In the genomic region with DNA sequence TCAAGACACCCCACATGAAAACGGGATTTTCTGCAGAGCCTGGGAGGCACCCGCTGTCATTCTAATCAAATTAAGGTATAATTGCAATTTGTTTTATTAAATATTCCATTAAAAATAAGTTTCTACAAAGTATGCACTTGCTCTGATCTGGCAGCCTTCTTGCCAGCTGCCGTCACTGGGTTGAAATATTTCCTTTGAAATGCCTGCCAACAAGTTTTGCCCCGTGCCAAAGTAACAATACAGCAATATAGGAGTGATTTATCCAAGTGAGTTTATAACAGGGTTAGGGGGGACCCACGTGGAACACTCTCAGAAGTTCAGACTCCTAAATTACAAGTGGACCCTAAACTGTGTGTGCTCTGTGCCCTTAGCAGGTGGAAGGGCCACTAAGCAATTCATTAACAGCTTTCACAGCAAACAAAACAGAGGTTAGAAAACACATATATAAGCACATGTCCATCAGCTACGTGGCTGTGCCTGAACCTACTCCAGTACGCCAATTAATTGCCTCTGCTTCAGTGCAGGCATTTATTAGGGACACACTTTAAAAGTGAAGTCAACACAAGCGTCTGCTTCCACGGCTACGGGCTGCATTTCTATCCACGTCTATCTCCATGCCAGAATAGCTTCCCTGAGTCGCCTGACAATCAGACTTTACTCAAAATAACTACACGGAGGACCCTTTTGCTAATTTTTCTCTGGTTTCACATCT, we compare ENCODE assay signal across 11 mouse cellular contexts.
A peak's percentile ranks its signal among the peaks of the same experiment; 100 is the strongest.
DNase-seq lines count a peak whose midpoint lies in the region; ATAC-seq and TF ChIP-seq lines count a peak whose summit lies in the region.
"Had no signal": no experiment of that assay in that cellular context is flagged by ENCODE, and none has a peak within 500 bp of the region (broad histone marks: within the 10 kb centered on the region; RNA-seq: fewer than 3 reads in every experiment).

No protein-coding gene starts in this region.

- no peak for TF ChIP-seq CTCF in heart, postnatal 0 days (IDR thresholded peaks at IDR 0.05; ENCODE audit: low read depth)
- TF ChIP-seq CTCF in kidney, postnatal 0 days (IDR thresholded peaks at IDR 0.05; ENCODE audit: low read depth) = no peak

- H3K9me3 ChIP-seq in heart, postnatal 0 days (replicated peaks; ENCODE audit: control insufficient read depth, low read length) = no peaks in the 10 kb centered on the region
- no peaks in the 10 kb centered on the region for H3K9me3 ChIP-seq in forebrain, embryonic 10.5 days
- no peaks in the 10 kb centered on the region for H3K9me3 ChIP-seq in kidney, postnatal 0 days (replicated peaks; ENCODE audit: low read length)
- no peaks in the 10 kb centered on the region for H3K9me3 ChIP-seq in neural tube, embryonic 13.5 days
- H3K9me3 ChIP-seq: embryonic facial prominence, embryonic 13.5 days; heart, embryonic 15.5 days; liver, embryonic 13.5 days had no signal

- no peaks in the 10 kb centered on the region for H3K36me3 ChIP-seq in heart, postnatal 0 days (replicated peaks; ENCODE audit: control insufficient read depth, insufficient read depth, low read length)
- H3K36me3 ChIP-seq in forebrain, embryonic 10.5 days (replicated peaks) = no peaks in the 10 kb centered on the region
- H3K36me3 ChIP-seq in kidney, postnatal 0 days (ENCODE audit: insufficient read depth, low read length) = no peaks in the 10 kb centered on the region
- no peaks in the 10 kb centered on the region for H3K36me3 ChIP-seq in neural tube, embryonic 13.5 days
- H3K36me3 ChIP-seq: embryonic facial prominence, embryonic 13.5 days; heart, embryonic 15.5 days; liver, embryonic 13.5 days had no signal

- H3K4me1 ChIP-seq in heart, postnatal 0 days (ENCODE audit: control insufficient read depth, insufficient read depth) = peaks cover 6% of the 10 kb centered on the region
- H3K4me1 ChIP-seq in forebrain, embryonic 10.5 days = peaks cover 16% of the 10 kb centered on the region
- no peaks in the 10 kb centered on the region for H3K4me1 ChIP-seq in kidney, postnatal 0 days (replicated peaks; ENCODE audit: insufficient read depth, low read length)
- H3K4me1 ChIP-seq in neural tube, embryonic 13.5 days (replicated peaks) = peaks cover 19% of the 10 kb centered on the region
- H3K4me1 ChIP-seq: liver, embryonic 13.5 days had no signal

- H3K4me2 ChIP-seq in heart, postnatal 0 days (ENCODE audit: low read depth, low read length) = peak overlapping the region; percentile 20; the same call in 1 of the 2 replicates
- H3K4me2 ChIP-seq in kidney, postnatal 0 days (ENCODE audit: low read length) = peak overlapping the region; percentile 6; the same call in 1 of the 2 replicates
- H3K4me2 ChIP-seq in neural tube, embryonic 13.5 days = peak overlapping the region; percentile 42
- H3K4me2 ChIP-seq: embryonic facial prominence, embryonic 13.5 days; heart, embryonic 15.5 days; liver, embryonic 13.5 days had no signal

- no peak overlapping the region for H3K4me3 ChIP-seq in heart, postnatal 0 days (ENCODE audit: low read depth, low read length)
- peak overlapping the region; percentile 18; the same call in 1 of the 2 replicates for H3K4me3 ChIP-seq in forebrain, embryonic 10.5 days
- no peak overlapping the region for H3K4me3 ChIP-seq in kidney, postnatal 0 days (replicated peaks; ENCODE audit: low read depth, low read length)
- no peak overlapping the region for H3K4me3 ChIP-seq in neural tube, embryonic 13.5 days
- H3K4me3 ChIP-seq: embryonic facial prominence, embryonic 13.5 days; heart, embryonic 15.5 days; liver, embryonic 13.5 days had no signal

- intact Hi-C loops in heart, postnatal 36 days (cut with DNase I) = no loop called here

- H3K27me3 ChIP-seq in heart, postnatal 0 days (ENCODE audit: control insufficient read depth, insufficient read depth, low read length) = no peaks in the 10 kb centered on the region
- H3K27me3 ChIP-seq in forebrain, embryonic 10.5 days (ENCODE audit: poor library complexity, severe bottlenecking) = peaks cover 42% of the 10 kb centered on the region
- H3K27me3 ChIP-seq in kidney, postnatal 0 days (ENCODE audit: insufficient read depth, low read length) = no peaks in the 10 kb centered on the region
- peaks cover 6% of the 10 kb centered on the region; the same call in 1 of the 2 replicates for H3K27me3 ChIP-seq in neural tube, embryonic 13.5 days
- H3K27me3 ChIP-seq: embryonic facial prominence, embryonic 13.5 days; heart, embryonic 15.5 days; liver, embryonic 13.5 days had no signal

- 35% methylated on average over 13 of the region's 13 CpGs for WGBS in heart, postnatal 0 days
- 53% methylated on average over 13 of the region's 13 CpGs for WGBS in forebrain, embryonic 10.5 days
- 34% methylated on average over 13 of the region's 13 CpGs for WGBS in kidney, postnatal 0 days
- WGBS in neural tube, embryonic 13.5 days = 19% methylated on average over 13 of the region's 13 CpGs

- no peak for TF ChIP-seq EP300 in heart, postnatal 0 days (IDR thresholded peaks at IDR 0.05; ENCODE audit: low read depth)

- 0 out of 2 replicates have a peak overlapping the region, but pooled peaks have one; percentile 7 for H3K9ac ChIP-seq in heart, postnatal 0 days (replicated peaks; ENCODE audit: low read depth, low read length)
- no peak overlapping the region for H3K9ac ChIP-seq in kidney, postnatal 0 days (ENCODE audit: low read depth, low read length)
- H3K9ac ChIP-seq in neural tube, embryonic 13.5 days = 0 out of 2 replicates have a peak overlapping the region, but pooled peaks have one; percentile 49
- H3K9ac ChIP-seq: embryonic facial prominence, embryonic 13.5 days; heart, embryonic 15.5 days; liver, embryonic 13.5 days had no signal

- H3K27ac ChIP-seq in heart, postnatal 0 days (ENCODE audit: low read depth) = no peak overlapping the region
- H3K27ac ChIP-seq in forebrain, embryonic 10.5 days = no peak overlapping the region
- H3K27ac ChIP-seq in kidney, postnatal 0 days = no peak overlapping the region
- no peak overlapping the region for H3K27ac ChIP-seq in neural tube, embryonic 13.5 days (replicated peaks)
- H3K27ac ChIP-seq: embryonic facial prominence, embryonic 13.5 days; heart, embryonic 15.5 days; liver, embryonic 13.5 days had no signal

- no peak for ATAC-seq in heart, postnatal 0 days (ENCODE audit: insufficient read depth, low read depth)
- ATAC-seq in kidney, postnatal 0 days (replicated peaks; ENCODE audit: low FRiP score, low read depth) = no peak
- no peak for ATAC-seq in neural tube, embryonic 13.5 days (ENCODE audit: low read depth)

- DNase-seq in heart, postnatal 0 days (ENCODE audit: low spot score) = no peak
- DNase-seq in heart, postnatal 36 days = no peak
- no peak for DNase-seq in forebrain, embryonic 10.5 days (ENCODE audit: extremely low spot score, low spot score)
- peak; percentile 11 for DNase-seq in kidney, postnatal 0 days (ENCODE audit: low spot score)
- DNase-seq in urinary bladder, adult 2 months (ENCODE audit: low spot score) = no peak
- no peak for DNase-seq in urinary bladder, postnatal 25 days (ENCODE audit: low spot score)
- DNase-seq in thymus, adult 18-20 months = no peak
- DNase-seq: liver, embryonic 13.5 days had no signal
